Mouse (Mus musculus): ENCODE results near the gene Rps27. TPM values are rescaled to one million over a fixed set of nuclear protein-coding genes. Genes with fewer than 3 reads are reported as not detected.

The Rps27 gene
- polyA plus RNA-seq, 1 experiment: 2,177 TPM

GRCm38 (mm10) chr3:90247960-90248745, 34.7 kb upstream of the Rps27 start, which contains the start of gene Slc39a1:
Gene Slc39a1 (plus strand): TSS chr3:90248172.
- H3K4me3 ChIP-seq (ENCODE audit: control insufficient read depth, insufficient read depth, low read length): peak within 1 kb of the TSS; percentile 81
- no peaks in the 10 kb centered on the region for H3K27me3 ChIP-seq (ENCODE audit: control insufficient read depth, insufficient read depth, low read length)
- WGBS: under 1% methylated on average over 44 of the region's 44 CpGs
- DNase-seq: peak; percentile 93
- peak; percentile 84 for TF ChIP-seq POLR2A (IDR thresholded peaks at IDR 0.05; ENCODE audit: control insufficient read depth, extremely low read depth, insufficient read depth, low read length, poor library complexity)
- no peak; the same call in 1 of the 2 replicates for TF ChIP-seq CTCF (IDR thresholded peaks at IDR 0.05; ENCODE audit: borderline replicate concordance, control insufficient read depth, extremely low read depth, insufficient read depth, low read length, poor library complexity)
- H3K27ac ChIP-seq (ENCODE audit: control insufficient read depth, insufficient read depth, low read length): peak within 1 kb of the TSS; percentile 47
- no peaks in the 10 kb centered on the region for H3K36me3 ChIP-seq (ENCODE audit: control insufficient read depth, insufficient read depth, low read length)
- peaks cover 12% of the 10 kb centered on the region for H3K4me1 ChIP-seq (replicated peaks; ENCODE audit: control insufficient read depth, insufficient read depth, low read length)

- no peak for DNase-seq
- 10% methylated on average over 3 of the region's 3 CpGs for WGBS
- Histone ChIP-seq H3K27me3 (ENCODE audit: control insufficient read depth, insufficient read depth, low read length) (no peaks in the 10 kb centered on the region), H3K4me3 (ENCODE audit: control insufficient read depth, insufficient read depth, low read length) (peak overlapping the region; percentile 34), H3K4me1 (replicated peaks; ENCODE audit: control insufficient read depth, insufficient read depth, low read length) (peaks cover 12% of the 10 kb centered on the region), H3K27ac (ENCODE audit: control insufficient read depth, insufficient read depth, low read length) (peak overlapping the region; percentile 22; the same call in 1 of the 2 replicates), H3K36me3 (ENCODE audit: control insufficient read depth, insufficient read depth, low read length) (no peaks in the 10 kb centered on the region)
- no peak for TF ChIP-seq POLR2A (IDR thresholded peaks at IDR 0.05; ENCODE audit: control insufficient read depth, extremely low read depth, insufficient read depth, low read length, poor library complexity)
- no peak for TF ChIP-seq CTCF (IDR thresholded peaks at IDR 0.05; ENCODE audit: borderline replicate concordance, control insufficient read depth, extremely low read depth, insufficient read depth, low read length, poor library complexity)
Measured at GRCm38 (mm10) chr3:90247630-90247959, 34.1 kb upstream of the Rps27 start.

GRCm38 (mm10) chr3:90245406-90245805, 32.0 kb upstream of the Rps27 start:
- Histone ChIP-seq H3K4me1 (replicated peaks; ENCODE audit: control insufficient read depth, insufficient read depth, low read length) (peaks cover 12% of the 10 kb centered on the region), H3K36me3 (ENCODE audit: control insufficient read depth, insufficient read depth, low read length) (no peaks in the 10 kb centered on the region), H3K27ac (ENCODE audit: control insufficient read depth, insufficient read depth, low read length) (no peak overlapping the region; the same call in 1 of the 2 replicates), H3K4me3 (ENCODE audit: control insufficient read depth, insufficient read depth, low read length) (no peak overlapping the region), H3K27me3 (ENCODE audit: control insufficient read depth, insufficient read depth, low read length) (no peaks in the 10 kb centered on the region)
- DNase-seq: no peak
- TF ChIP-seq CTCF (IDR thresholded peaks at IDR 0.05; ENCODE audit: borderline replicate concordance, control insufficient read depth, extremely low read depth, insufficient read depth, low read length, poor library complexity): no peak
- TF ChIP-seq POLR2A (IDR thresholded peaks at IDR 0.05; ENCODE audit: control insufficient read depth, extremely low read depth, insufficient read depth, low read length, poor library complexity): no peak
- WGBS: 6% methylated on average over 2 of the region's 2 CpGs

GRCm38 (mm10) chr3:90242984-90243775, 29.7 kb upstream of the Rps27 start, which contains the start of gene Creb3l4:
Gene Creb3l4 (minus strand): TSS chr3:90243512.
- Histone ChIP-seq H3K27me3 (ENCODE audit: control insufficient read depth, insufficient read depth, low read length) (no peaks in the 10 kb centered on the region), H3K27ac (ENCODE audit: control insufficient read depth, insufficient read depth, low read length) (no peak within 1 kb of the TSS), H3K4me1 (replicated peaks; ENCODE audit: control insufficient read depth, insufficient read depth, low read length) (peaks cover 7% of the 10 kb centered on the region), H3K36me3 (ENCODE audit: control insufficient read depth, insufficient read depth, low read length) (no peaks in the 10 kb centered on the region), H3K4me3 (ENCODE audit: control insufficient read depth, insufficient read depth, low read length) (no peak within 1 kb of the TSS)
- WGBS: 90% methylated on average over 19 of the region's 19 CpGs
- no peak for DNase-seq
- TF ChIP-seq POLR2A (IDR thresholded peaks at IDR 0.05; ENCODE audit: control insufficient read depth, extremely low read depth, insufficient read depth, low read length, poor library complexity) (no peak), CTCF (IDR thresholded peaks at IDR 0.05; ENCODE audit: borderline replicate concordance, control insufficient read depth, extremely low read depth, insufficient read depth, low read length, poor library complexity) (no peak)

GRCm38 (mm10) chr3:90241669-90242358, 28.4 kb upstream of the Rps27 start:
- no peaks in the 10 kb centered on the region for H3K27me3 ChIP-seq (ENCODE audit: control insufficient read depth, insufficient read depth, low read length)
- no peaks in the 10 kb centered on the region for H3K36me3 ChIP-seq (ENCODE audit: control insufficient read depth, insufficient read depth, low read length)
- H3K4me3 ChIP-seq (ENCODE audit: control insufficient read depth, insufficient read depth, low read length): no peak overlapping the region
- WGBS: 78% methylated on average over 10 of the region's 10 CpGs
- no peak overlapping the region for H3K27ac ChIP-seq (ENCODE audit: control insufficient read depth, insufficient read depth, low read length)
- H3K4me1 ChIP-seq (replicated peaks; ENCODE audit: control insufficient read depth, insufficient read depth, low read length): peaks cover 3% of the 10 kb centered on the region
- no peak for TF ChIP-seq CTCF (IDR thresholded peaks at IDR 0.05; ENCODE audit: borderline replicate concordance, control insufficient read depth, extremely low read depth, insufficient read depth, low read length, poor library complexity)
- no peak for TF ChIP-seq POLR2A (IDR thresholded peaks at IDR 0.05; ENCODE audit: control insufficient read depth, extremely low read depth, insufficient read depth, low read length, poor library complexity)
- DNase-seq: no peak

GRCm38 (mm10) chr3:90241251-90241650, 27.8 kb upstream of the Rps27 start:
- Histone ChIP-seq H3K27me3 (ENCODE audit: control insufficient read depth, insufficient read depth, low read length) (no peaks in the 10 kb centered on the region), H3K4me1 (replicated peaks; ENCODE audit: control insufficient read depth, insufficient read depth, low read length) (no peaks in the 10 kb centered on the region), H3K27ac (ENCODE audit: control insufficient read depth, insufficient read depth, low read length) (no peak overlapping the region), H3K4me3 (ENCODE audit: control insufficient read depth, insufficient read depth, low read length) (no peak overlapping the region), H3K36me3 (ENCODE audit: control insufficient read depth, insufficient read depth, low read length) (no peaks in the 10 kb centered on the region)
- WGBS: 97% methylated on average over 2 of the region's 2 CpGs
- no peak for TF ChIP-seq CTCF (IDR thresholded peaks at IDR 0.05; ENCODE audit: borderline replicate concordance, control insufficient read depth, extremely low read depth, insufficient read depth, low read length, poor library complexity)
- TF ChIP-seq POLR2A (IDR thresholded peaks at IDR 0.05; ENCODE audit: control insufficient read depth, extremely low read depth, insufficient read depth, low read length, poor library complexity): no peak
- DNase-seq: no peak
